Mouse (Mus musculus) neural tube, embryonic 10.5 days (tissue): Measurements from ENCODE around the gene Cfap44.

Experiments
- DNase-seq: peaks from one replicate; pipeline ENCODE4 v3.0.0-alpha.2; 2017; ENCODE audit warnings: low spot score; ENCODE audit errors: extremely low spot score

The Cfap44 gene

DNA sequence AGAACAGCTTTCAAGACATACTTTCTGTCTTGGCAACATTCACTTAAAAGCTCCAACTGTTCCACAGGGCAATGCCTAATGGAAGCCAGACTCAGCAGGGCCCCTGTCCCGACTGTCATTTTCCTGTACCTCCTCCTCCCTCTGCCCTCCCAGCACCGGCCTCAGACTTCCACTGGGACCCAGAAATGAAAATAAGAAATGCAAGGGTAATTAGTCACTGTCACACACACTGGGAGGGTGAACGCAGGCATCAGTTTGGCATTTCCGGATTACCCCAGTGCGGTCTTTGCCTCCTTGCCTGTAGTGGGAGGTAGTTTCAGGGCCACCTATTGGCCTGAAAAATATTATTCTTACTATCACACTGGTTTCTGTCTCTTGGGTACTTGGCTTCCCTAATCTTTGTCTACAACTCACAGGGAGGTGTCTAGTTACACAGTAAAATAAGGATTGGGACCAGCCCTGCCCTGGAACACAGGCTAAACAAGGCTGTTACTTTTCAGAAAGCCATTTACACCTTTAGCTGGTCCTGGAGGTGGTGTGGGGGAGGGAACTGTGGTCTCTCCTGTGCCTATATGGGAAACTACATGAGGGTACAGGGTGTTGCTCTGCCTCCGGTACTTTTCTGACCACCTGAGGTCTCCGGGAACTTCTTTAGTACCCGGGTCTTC is 100.0 kb downstream of the Cfap44 start:
- peak; percentile 51 for DNase-seq

DNA sequence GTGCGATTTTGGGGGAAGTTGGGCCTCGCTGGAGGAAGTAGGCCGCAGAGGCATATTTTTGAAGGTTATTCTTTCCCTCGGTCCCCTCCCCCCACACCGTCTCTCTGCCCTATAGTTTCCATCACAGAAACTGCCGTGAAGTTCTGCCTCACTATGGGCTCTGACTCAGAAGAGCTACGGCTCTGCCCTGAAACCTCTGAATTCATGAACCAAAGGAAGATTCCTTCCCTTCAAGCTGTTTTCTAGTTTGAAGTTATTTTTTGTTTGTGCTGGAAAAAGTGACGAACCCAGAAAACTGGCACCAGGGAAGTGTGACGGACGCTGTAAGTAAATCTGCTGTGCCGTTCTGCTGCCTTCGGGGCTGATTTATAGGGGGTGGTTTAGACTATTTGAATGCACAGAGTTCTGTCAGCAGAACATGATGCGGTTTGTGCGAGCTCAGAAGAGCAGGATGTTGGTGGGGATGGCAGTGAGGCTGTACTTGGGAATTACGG is 102.4 kb downstream of the Cfap44 start:
- DNase-seq: no peak

DNA sequence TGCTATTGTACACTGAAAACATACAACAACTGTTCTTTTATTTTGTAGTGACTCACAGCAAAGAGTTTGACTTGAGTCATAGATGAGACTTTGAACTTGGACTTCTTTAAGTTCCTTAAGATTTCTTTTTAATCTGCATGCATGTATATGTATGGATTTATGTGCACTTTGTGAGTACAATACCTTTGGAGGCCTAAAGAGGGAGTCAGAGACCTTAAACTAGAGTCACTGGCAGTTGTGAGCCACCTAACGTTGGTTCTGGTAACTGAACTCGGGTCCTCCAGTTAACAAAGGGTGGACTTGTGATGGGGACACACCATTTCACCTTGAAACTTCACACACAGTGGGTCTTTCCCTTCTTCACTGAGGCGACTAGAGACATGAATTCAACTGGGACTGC is 103.9 kb downstream of the Cfap44 start:
- no peak for DNase-seq

DNA sequence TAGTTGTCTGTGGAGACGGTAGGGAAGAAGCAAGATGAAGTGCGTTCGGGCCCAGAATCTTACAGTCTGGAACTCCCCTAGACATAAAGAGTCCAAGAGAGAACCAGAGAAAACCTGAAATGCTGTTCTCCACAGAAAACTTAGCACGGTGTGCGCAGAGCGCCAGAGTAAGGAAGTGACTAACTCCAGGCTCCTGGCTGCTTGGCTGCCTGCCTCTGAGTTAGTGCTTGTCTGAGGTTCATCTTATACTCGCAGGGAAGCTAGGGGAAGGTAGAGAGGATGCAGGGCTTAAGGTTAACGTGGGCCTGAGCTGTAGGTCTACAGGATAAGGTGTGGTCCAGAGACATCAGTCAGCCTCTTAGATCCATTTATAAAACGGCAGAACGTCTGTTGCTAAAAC is 107.2 kb downstream of the Cfap44 start:
- no peak for DNase-seq

DNA sequence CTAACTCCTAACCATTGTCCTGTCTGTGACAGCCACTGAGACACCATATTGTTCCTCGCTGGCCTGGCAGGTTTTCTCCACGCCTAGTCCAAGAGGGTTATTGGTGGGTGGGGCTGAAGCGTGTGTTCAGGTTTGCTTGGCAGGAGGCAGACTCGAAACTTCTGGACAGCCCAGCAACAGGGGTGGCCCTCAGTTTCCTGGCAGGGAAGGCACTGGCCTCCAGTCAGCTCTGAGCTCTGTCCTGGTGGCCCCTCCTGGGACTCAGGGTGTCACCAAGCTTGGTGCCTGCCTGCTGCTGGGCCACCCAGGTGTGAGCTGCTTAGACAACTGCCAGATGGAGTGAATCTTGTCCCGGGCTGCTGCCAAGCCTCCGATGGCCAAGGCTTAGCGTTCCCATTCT is 107.7 kb downstream of the Cfap44 start:
- DNase-seq: no peak

DNA sequence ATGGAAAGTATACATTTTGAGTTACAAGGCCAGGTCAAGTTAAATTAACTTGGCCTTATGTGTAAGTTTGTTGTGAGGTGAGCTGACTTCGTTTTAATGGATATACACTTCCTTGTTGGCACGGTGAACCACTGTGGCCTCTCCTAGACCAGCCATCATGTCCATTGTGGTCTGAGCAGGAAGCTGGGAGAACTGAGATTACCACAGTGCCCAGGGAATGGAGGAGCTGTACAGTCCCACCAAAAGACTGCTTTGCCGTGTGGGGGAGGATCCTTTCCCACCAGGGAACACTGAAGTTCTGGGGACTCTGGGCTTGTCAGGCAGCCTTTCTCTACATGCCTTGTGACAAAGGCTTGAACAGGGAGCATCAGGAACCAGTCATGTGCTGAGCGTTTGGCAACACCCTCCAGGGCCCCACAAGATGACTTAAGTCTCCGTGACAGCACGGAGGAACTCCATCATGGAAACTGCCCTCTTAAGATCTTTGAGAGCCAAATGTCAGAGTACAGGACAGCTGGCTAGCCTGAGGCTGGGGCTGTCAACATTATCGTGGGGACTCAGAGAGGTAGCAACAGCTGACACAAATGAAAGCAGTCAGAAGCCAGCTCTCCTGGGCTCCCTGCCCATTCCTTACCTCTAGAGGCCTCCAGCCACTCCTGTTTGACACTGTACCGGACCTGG is 108.4 kb downstream of the Cfap44 start:
- DNase-seq: no peak

DNA sequence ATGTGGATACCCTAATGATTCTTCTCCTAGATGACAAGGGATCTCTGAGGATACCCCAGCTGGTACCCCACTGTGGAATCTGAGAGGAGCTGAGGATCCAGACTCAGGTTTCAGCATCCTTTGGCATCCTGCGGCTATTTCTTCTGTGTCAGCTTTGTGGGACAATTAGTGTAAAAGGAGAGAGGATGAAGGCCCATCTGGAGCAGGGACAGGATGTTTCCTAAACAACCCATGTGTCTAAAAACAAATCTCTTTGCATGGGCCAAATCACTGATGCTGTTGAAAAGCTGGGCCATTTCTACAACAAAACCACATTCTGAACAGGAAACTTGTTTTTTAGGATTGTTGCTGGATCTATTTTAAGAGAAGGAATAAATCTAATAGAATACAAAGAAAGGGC is 110.6 kb downstream of the Cfap44 start:
- no peak for DNase-seq

DNA sequence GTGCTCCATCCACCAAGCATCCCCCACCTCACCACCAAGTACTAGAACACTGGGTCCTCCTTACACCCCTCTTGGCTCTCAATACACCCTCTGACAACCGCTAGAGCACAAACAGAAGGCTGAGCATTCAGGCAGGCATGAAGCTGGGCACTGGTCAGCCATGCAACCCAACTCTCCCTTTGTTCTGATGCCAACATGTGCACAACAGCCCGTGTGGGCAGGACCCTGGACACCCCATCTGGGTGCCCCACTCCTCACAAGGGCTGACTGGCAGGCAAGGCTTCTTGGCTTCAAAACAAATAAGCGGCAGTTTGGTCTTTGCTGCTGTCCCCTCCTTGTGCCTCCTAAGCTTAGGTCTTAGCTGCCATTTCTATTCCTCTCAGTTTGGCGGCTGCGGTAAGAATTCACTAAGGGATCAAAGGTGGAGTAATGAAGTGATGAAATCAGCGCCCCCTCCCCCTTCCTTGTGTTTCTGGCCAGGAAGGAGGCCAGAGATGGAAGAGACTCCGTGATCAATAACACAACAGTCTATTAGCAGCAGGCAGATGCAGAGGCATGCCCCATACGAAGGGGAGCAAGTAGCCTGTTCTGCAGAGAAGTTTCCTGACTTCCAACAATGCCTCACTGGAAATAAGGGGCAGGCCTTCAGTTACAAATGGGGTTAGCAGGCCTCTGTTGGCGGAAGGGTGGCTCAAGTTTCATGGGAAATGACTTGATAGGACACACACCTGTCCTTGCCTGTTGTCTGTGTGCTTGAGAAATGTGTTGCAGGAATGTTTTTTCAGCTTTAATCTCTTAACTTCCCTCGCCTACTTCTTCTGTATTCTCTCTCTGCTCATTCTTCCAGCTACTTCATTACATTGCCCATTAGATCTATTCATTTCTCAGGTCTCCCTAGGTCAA is 112.7 kb downstream of the Cfap44 start:
- DNase-seq: no peak

DNA sequence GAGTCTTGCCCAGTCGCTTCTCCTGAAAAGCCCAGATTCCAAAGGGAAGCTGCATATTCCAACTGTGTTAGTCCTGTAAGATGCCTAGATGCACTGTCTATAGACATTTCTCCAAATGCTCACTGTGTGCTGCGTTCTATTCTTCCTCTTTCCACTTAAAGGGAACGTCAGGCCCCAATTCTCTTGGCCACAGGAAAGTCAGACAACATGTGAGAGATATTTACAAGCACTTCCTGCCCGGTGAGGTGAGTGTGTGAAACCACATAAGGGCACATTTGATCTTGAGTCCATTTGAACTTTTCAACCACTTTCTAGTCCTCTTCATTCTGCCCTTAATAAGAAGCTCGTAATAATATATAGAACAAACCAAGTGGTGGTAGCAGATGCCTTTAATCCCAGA is 113.4 kb downstream of the Cfap44 start:
- DNase-seq: no peak

DNA sequence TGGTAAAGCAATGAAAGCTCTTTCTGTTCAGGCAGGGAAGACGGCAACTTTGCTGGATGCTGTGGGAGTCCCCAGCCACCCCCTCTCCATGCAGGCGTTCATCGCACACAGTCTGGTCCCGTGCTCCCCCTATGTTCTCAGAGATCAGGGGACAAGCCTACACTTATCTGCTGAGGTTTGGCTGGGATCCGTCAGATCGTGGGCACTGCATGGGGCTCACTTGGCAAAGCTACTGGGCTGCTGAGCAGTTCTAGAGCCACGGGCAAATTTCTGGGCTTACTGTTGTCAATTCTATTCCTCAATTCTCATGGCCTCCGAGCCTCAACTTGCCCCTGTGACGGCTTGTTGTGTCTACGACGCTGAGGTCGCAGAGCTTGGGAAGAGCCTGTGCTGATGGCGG is 114.2 kb downstream of the Cfap44 start:
- DNase-seq: no peak

DNA sequence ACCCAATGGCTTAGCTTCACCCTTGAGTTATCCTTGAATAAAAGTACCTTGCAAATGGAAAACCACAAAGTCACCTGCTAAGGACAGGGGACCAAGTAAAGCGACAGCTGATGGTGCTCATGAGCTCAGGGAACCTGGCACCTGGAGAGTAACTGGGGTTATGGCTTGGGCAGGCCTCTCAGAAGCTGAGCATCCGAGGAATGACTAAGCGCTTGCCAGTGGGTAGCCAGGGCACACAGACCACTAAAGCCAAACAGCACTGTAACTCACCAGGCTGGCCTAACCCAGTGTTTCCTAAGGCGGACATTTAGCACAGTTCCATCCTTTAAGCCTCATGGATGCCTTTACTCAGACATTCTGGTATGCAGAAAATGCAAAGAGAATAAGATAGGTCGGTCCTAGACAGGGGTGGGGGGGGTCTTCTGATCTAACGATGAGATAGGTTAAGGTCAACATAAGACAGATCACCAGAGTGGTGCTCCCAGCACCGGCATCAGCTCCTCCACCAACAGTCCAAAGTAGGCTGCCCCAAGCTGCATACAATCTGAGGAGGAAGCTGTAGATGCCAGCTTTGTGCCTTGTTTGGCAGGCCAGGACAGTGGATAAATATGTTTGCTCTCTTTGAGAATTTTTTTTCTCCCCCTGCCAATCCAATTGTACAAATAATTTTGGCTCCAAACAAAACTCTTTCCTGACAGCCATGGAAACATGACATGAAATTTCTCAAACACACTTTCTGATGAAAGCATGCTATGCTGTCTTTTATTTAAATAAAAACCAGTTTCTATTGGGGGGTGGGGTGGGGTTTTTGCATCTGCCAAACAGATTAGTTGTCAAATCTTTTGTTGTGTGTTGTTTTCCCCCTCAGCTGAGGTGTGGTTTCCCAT is 115.1 kb downstream of the Cfap44 start:
- no peak for DNase-seq

DNA sequence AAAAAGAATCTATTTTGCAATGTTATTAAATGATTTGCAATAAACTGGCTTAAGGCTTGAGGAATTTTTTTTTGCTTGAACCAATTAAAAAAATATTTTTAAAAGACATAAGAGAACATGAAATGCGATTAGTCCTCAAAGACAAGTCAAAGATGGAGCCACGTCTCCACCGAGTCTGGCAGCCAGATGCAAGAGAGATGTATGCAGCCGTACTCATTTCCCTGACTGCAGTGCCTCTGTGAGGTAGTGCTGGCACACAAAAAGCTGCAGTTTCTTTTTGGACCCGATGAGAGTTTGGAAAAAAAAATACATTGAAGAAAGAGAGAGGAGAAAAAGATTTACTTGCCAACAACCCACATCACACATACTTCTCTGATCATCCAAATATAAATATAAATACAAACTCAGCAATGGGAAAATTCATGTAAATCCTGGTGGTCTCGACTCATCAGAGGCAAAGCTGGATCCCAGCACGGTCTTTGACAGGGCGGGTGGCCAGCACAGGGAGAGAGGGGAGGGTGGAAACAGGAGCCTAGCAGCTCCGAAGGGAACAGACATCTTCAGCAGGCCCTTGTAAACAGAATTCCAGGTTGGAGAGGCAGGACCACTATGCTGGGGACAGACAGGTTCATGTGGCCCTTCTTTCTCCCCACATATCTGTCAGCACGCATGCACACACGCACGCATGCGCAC is 116.1 kb downstream of the Cfap44 start:
- DNase-seq: no peak

DNA sequence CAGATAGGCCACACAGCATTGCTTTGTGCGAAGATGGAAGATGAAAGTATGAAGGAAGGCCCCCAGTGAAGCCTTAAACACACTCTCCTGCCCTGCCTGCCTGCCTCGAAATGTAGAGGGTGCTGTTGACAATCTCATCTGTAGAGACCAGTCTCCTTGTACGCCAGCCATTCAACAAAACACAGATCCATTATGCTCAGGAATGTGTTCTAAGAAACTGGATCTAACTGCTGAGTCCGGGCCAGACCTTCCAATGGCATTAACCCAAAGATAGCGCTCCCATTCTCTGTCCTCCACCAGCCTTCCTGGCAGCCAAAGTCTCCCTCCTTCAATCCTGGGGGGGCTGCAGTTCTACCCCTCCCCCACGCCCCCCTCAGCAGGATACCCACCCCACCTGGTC is 121.9 kb downstream of the Cfap44 start:
- DNase-seq: no peak

DNA sequence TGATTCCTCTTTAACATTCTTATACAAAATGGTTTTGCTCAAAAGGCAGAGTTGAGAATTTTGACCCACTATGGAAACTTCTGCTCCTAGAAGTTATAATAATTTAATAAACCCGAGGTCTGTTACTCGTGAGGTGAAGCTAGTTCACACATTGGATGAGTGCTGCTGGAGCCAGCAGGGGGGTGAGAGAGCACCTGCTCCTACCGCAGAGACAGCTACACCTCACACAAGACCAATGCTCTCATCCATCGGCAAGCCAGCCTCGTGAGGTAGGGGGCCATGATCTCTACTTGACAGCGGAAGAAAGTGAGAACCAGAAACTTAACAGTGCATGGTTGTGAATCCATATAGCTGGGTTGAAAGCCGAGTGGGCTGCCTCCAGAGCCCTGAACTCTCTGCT is 129.0 kb downstream of the Cfap44 start:
- DNase-seq: no peak

DNA sequence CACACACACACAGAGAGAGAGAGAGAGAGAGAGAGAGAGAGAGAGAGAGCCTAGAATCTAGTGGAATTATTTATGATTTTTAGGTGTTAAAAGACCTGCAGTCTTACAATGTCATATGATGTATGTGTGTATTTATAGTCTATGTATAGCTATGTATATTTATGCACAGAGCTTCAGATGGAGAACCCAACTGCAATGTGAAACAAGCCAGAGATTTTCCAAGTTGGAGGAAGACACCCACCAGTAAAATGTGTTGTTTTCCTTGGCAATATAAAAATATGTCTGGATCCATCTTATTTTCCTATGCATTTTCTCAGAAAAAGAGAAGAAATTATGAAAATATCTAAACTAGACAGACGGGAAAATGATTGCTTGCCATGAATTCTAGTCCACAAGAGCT is 131.4 kb downstream of the Cfap44 start:
- DNase-seq: no peak

DNA sequence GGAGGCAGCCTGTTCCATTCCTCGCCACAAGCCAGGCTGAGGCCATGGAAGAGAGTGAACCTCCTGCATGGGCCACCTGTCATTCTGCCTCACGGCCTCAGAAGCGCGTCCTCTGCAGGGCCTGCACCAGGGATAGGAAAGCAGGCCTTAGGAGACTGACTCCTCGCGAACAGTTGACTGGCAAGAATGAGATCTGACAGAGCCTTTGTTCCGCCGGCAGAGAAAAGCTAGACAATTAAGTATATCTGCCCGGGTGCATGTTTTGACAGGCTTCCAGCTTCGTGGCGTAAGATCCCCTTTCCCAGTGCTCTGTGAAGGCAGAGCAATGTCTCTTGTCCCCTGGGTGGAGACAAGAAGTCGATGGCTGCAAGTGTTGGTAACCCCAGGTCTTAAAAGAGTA is 132.1 kb downstream of the Cfap44 start:
- DNase-seq: no peak

DNA sequence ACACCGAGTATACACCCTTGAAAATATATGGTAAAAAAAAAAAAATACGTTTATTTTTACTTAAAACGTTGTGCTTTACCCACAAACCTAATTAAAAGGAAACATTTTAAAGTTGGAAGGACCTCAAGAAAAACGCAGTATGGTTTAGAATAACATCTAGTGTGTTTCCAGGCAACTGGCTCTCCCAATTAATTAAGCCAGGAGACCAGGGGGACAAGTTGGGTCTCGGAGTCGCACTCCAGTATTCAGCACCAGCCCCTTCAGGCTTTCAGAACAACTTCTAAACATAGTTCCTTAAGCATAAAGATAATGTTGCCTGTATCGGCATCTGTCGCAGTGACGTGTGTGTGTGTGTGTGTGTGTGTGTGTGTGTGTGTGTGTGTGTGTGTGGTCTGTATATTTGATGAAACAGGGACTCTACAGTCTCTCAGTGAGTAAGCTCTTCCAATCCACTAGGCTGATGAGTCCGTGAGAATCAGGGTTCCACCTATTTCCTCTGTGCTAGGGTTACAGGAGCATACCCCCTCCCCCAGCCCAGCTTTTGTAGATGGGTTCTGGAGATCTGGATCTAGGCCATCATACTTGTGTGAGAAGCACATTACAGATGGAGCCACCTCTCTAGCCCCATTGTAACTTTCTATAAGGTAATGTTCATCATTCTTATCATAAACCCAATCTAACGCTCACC is 132.8 kb downstream of the Cfap44 start:
- no peak for DNase-seq

DNA sequence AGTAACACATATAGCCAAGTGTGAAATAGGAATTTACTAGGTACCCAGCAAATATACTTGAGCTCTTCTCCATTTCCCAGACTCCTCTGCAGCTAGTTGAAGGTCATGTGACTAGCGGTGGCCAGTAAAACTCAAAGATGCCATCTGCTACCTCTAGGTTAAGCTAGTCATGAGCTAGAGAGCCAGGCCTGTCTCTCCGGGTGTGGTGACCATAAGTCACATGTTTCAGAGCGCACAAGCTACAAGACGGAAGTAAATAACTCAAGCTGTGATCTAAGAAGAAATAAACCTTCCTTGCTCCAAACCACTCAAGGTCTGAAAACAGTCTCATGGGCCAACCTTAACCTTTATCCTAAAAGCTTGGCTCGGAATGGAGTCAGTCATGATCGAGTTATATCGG is 134.4 kb downstream of the Cfap44 start:
- no peak for DNase-seq

DNA sequence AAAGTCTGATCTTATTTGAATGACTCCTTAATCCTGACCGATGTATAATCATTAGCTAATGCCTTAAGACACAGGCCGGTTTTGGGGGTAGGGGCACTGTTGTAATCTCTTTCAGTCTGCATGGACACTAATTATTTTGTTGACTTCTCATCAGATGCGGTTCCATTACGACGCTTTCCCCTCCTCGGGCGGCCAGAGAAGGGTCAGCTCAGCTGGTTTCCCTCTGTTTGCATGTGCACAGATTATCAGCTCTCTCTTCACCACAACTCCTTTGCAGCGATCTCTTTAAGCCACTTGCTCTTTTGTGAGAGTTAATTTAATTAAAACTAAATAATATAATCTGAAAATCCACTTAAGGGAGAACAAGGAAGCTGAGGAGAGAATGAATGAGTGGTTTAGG is 135.1 kb downstream of the Cfap44 start:
- no peak for DNase-seq

DNA sequence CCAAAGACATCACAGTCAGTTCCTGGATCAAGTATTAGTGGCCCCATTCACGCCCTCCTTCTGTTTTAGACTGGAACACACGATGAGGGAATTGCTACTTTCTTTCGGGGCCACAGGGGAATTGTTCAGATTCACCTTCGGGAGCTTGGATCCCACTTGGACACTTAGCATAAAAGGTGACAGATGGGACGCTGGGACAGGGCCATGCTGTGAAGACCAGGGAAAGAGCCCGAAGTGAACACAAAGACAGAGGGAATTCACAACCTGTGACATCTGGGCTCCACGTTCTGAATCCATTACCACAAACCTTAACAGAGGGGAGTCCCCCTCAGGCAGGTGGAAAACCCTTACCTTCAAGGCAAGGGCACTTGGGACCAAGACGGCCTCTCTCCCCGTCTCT is 135.6 kb downstream of the Cfap44 start:
- DNase-seq: no peak
